Mouse (Mus musculus) olfactory bulb, adult 2 months (tissue): Measurements from ENCODE around the gene Atp2b4.

Experiments
- CTCF ChIP-seq: fragments of 200-500 bp; IDR thresholded peaks from 2 replicates; pipeline ENCODE4 v1.5.1; 2012; ENCODE audit warnings: low read depth, mild to moderate bottlenecking, low read length, moderate library complexity; ENCODE audit not compliant: insufficient read depth
- POLR2A ChIP-seq: fragments of 200-500 bp; IDR thresholded peaks from 2 replicates; pipeline ENCODE4 v1.6.1; 2012; ENCODE audit warnings: mild to moderate bottlenecking, low read depth, low read length, moderate library complexity; ENCODE audit not compliant: insufficient read depth

GRCm38 (mm10) chr1:133800948-133801393, at the start of gene Atp2b4:
- TF ChIP-seq CTCF (no peak), POLR2A (no peak)
